Mouse (Mus musculus): ENCODE results near the gene Ankrd33.

Gene Ankrd33

GRCm38 (mm10) chr15:101125561-101125960 lies 10.0 kb downstream of the Ankrd33 start:
- no peak for DNase-seq (ENCODE audit: low spot score)

GRCm38 (mm10) chr15:101126876-101127544 lies 11.5 kb downstream of the Ankrd33 start:
- DNase-seq (ENCODE audit: low spot score) = no peak

GRCm38 (mm10) chr15:101128181-101129089 lies 12.9 kb downstream of the Ankrd33 start, which contains the start of gene Acvrl1:
Gene Acvrl1, plus strand, starts transcription at chr15:101128522.
- no peak for DNase-seq (ENCODE audit: low spot score)

- no peak for DNase-seq (ENCODE audit: low spot score)
Measured at GRCm38 (mm10) chr15:101129412-101129811, 13.9 kb downstream of the Ankrd33 start.

- no peak for DNase-seq (ENCODE audit: low spot score)
Measured at GRCm38 (mm10) chr15:101131498-101131897, 15.9 kb downstream of the Ankrd33 start.

- no peak for DNase-seq (ENCODE audit: low spot score)
Measured at GRCm38 (mm10) chr15:101132041-101132440, 16.5 kb downstream of the Ankrd33 start.

GRCm38 (mm10) chr15:101132761-101133160 lies 17.2 kb downstream of the Ankrd33 start:
- no peak for DNase-seq (ENCODE audit: low spot score)

GRCm38 (mm10) chr15:101133993-101134704 lies 18.6 kb downstream of the Ankrd33 start:
- DNase-seq (ENCODE audit: low spot score) = no peak

- no peak for DNase-seq (ENCODE audit: low spot score)
Measured at GRCm38 (mm10) chr15:101135405-101135804, 19.9 kb downstream of the Ankrd33 start.

- DNase-seq (ENCODE audit: low spot score) = no peak
Measured at GRCm38 (mm10) chr15:101137455-101137854, 21.9 kb downstream of the Ankrd33 start.

- DNase-seq (ENCODE audit: low spot score) = no peak
Measured at GRCm38 (mm10) chr15:101138675-101139074, 23.1 kb downstream of the Ankrd33 start.

GRCm38 (mm10) chr15:101139885-101140284 lies 24.3 kb downstream of the Ankrd33 start:
- no peak for DNase-seq (ENCODE audit: low spot score)

- no peak for DNase-seq (ENCODE audit: low spot score)
Measured at GRCm38 (mm10) chr15:101140587-101140986, 25.0 kb downstream of the Ankrd33 start.

GRCm38 (mm10) chr15:101141061-101141541 lies 25.5 kb downstream of the Ankrd33 start:
- DNase-seq (ENCODE audit: low spot score) = peak; percentile 53

- no peak for DNase-seq (ENCODE audit: low spot score)
Measured at GRCm38 (mm10) chr15:101142672-101143071, 27.1 kb downstream of the Ankrd33 start.

GRCm38 (mm10) chr15:101143494-101143893 lies 27.9 kb downstream of the Ankrd33 start:
- DNase-seq (ENCODE audit: low spot score) = peak; percentile 81

GRCm38 (mm10) chr15:101144176-101144575 lies 28.6 kb downstream of the Ankrd33 start:
- DNase-seq (ENCODE audit: low spot score) = no peak

GRCm38 (mm10) chr15:101144779-101145178 lies 29.2 kb downstream of the Ankrd33 start:
- DNase-seq (ENCODE audit: low spot score) = no peak

GRCm38 (mm10) chr15:101145424-101146099 lies 30.0 kb downstream of the Ankrd33 start:
- DNase-seq (ENCODE audit: low spot score) = peak; percentile 77

GRCm38 (mm10) chr15:101146100-101146965 lies 30.8 kb downstream of the Ankrd33 start:
- DNase-seq (ENCODE audit: low spot score) = no peak
